Mouse (Mus musculus): Measurements from ENCODE around the gene Tulp1. TPM values are rescaled to one million over a fixed set of nuclear protein-coding genes. Genes with fewer than 3 reads are reported as not detected.
"Not testable (repeated sequence)": the region's sequence is repeated elsewhere in the genome, so short reads cannot be mapped to it uniquely, and the experiment has no call there.

Tulp1 gene
- total RNA-seq, 2 experiments from 2014 or later: 0.58 to 0.92 TPM

DNA sequence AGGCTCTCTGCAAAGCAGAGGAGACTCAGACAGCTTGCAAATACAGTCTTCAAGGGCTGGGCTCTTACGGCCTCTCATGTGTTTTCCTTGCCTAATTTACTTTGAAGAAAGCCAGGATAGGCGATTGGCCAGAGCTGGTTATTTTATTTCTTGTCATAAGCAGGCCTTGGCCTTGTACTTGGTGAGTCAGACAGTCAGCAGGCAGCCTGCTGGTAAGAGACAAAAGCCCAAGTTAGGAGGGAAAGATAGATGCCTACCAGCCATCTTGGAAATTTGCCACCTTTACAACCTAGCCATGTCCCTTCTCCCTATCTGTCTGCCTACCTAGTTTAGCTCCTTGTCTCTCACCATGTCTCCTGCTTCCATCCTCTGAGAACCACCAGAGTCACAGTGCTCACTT is 6.3 kb upstream of the Tulp1 start:
- DNase-seq: no peak
- intact Hi-C loops (cut with DNase I): no loop called here

DNA sequence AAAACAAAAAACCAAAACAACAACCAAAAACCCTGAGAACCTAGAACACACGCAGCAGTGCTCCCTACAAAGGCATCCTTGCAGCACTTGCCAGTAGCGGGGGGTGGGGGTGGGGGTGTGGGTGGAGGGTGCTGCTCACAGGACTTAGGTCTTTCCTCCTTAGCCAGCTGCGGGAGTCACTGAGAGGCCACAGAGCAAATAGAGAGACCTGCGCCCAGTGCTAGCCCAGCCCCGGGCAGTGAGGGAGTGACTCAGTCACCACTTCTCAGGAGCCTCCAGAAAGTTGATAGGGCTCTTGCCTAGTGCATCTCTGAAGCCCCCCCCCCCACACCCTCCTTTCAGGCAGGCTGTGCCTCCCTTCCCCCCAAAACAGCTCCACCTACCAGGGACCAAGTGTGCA is 4.0 kb upstream of the Tulp1 start:
- intact Hi-C loops (cut with DNase I): no loop called here
- DNase-seq: no peak

DNA sequence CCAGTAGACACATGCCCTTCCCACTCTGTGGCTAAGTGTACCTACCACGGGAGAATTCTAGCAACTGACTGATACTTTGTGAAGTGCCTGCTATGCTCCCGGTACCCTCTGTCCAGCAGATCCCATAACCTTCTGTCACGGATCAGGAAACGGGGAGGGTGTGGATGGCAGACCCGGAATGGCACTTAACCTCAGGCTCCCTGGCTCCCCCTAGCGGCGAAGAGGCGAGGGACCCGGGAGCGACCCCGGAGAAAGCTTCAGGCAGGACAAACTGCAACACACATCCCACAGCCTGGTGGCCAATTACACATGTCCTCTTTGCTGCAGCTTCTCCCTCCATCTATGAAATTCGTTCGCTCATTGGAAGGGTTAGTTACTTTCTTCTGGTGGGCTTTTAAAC is 3.4 kb upstream of the Tulp1 start:
- DNase-seq: peak; percentile 80
- intact Hi-C loops (cut with DNase I): no loop called here

DNA sequence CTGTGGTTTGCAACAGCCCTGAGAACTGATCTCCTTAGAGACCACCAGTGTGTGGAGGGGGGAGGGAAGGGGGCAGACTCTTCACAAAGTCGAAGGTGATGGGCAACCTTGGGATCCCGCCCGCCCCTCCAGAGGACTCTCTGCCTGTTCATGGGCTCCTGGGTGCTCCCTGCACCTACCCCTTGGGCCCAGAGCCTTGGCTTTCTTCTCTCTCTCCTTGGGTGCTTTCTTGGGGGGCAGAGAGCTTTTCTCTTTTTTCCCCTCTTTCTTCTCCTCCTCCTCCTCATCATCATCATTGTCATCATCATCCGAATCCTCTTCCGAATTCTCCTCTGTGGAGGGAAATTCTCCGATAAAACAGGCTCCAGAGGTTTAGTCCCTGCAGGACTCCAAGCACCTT is 1.5 kb downstream of the Tulp1 start:
- intact Hi-C loops (cut with DNase I): no loop called here
- no peak for DNase-seq

DNA sequence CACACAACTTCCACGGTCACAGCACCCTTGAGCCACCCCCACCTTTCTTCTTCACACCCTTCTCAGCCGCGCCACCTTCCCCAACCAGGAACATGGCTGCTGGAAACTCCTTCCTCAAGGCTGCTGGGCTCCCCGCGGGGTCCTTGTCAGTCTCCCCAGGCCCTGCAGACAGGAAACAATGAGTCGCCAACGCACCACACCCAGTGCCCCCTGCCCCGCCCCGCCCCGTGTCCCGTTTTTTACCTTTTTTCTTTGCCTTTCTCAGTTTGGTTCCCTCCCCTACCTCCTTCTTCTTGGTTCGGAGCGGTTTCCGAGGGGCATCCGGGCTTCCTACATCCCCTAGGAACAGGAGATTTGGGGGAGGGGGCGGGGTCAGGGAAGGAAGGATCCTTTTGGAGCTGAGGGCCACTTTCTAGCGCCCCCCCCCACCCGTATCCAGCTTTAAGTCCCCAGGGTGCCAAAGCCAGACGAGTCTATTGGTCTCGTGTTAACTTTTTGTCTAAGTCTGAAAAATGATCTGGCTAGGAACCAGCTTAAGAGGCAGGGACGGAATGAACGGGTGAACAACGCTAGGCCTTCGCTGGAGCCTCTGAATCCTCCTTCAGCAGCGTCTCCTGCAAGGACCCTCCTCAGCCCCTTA is 2.2 kb downstream of the Tulp1 start:
- no peak for DNase-seq
- intact Hi-C loops (cut with DNase I): no loop called here

DNA sequence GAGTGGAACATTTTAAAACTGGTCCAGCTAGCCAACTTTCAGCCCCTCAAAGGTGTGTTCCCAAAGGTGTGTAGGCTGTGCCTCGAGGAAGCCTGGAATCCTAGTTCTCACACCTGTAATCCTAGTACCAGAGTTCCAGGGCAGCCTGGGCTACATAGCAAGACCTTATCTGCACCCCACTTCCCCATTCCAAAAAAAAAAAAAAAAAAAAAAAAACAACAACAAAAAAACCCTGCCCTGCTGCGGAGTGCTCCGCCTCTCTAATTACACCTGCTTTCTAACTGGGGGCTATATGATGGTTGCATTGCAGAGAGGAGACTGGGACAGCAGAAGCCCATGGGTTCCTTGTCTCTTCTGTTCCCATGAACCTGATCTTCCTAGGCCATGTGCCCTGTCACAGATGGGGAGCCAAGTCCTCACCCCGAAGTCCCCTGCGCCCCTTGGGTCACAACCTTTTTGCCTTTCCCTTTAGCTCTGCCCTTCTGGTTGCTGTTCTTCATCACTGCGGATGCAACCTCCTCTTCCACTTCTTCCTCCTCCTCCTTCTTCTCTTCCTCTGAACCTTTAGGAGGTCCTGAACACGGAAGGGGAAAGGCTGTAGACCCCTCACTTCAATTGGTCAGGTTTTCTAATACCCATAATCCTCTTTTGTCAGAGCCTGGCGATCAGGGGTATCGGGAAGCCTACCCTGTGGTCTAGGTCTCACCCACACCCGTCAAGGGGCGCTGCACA is 2.9 kb downstream of the Tulp1 start:
- no peak for DNase-seq
- intact Hi-C loops (cut with DNase I): no loop called here

DNA sequence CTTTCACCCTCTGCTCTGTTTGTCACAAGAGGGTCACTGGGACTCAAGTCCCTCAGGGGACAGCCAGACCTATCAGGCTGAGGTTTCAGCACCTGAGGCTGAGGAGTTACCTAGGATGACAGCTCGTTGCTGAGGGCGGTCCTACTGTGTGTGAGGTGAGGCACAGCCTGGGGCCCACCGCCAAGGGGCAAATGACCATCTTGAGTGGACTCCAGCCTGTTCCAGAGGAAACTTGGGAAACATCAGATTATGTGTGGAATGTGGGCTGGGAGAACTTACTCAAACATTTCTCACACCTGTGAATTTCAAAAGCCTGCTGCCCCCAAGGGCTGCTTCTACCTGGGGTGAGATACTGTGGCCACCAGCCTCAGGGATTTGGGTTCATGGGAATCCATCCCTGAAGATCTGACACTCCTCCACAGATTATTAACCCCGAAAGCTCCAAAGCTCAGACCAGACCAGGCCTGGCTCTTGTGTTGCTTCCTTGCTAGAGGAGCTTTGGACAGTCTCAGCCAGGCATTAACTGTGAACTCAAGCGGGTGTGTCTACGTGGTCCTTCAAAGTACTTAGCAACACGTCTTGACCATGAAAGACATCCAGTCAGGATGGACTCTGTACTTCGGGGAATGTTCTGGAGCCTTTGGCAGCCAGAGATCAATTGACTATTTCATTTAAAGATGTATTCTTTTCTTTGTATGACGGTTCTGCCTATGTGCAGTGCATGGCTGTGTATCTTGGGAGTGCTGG is 4.3 kb downstream of the Tulp1 start:
- intact Hi-C loops (cut with DNase I): no loop called here
- DNase-seq: no peak

DNA sequence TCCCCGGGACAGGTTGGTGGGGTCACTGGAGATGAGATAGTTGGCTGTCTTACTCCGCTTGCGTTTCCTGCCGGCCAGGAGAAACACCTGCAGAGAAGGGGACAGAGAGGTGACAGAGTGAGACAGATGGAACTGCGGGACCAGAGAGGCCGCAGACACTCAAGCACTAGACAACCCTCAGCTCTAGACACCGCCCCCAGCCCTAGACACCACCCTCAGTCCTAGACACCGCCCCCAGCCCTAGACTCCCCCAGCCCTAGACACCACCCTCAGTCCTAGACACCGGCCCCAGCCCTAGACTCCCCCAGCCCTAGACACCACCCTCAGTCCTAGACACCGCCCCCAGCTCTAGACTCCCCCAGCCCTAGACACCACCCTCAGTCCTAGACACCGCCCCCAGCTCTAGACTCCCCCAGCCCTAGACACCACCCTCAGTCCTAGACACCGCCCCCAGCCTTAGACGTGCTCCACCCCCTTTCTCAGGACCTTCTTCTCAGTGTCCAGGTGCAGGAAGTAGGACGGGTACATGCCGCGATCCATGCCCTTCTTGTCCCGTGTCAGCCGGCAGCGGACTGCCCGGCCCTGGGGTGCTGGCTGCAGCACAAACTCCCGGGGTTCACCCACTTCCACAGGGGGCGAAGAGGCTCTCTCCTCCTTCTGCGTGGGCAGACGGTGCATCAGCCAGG is 6.3 kb downstream of the Tulp1 start:
- DNase-seq; intact Hi-C loops (cut with DNase I): not testable (repeated sequence)

DNA sequence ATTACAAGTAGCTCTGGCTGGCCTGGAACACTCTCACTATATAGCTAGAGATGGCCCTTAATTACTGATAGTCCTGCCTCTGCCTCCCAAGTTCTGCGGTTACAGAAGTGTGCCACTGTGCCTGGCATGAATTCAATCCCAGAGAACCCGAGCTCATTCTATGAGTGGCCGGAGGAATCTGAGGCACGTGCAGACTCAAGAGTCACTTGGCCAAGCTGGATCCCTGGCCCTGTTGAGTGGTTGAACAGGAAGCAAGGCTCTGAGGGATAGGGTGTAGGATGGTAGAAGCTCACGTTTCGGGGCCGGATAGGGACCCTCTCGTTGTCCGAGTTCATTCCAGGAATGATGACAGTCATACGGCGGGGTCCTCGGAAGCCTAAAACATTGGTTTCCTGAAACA is 9.2 kb downstream of the Tulp1 start:
- intact Hi-C loops (cut with DNase I): no loop called here
- DNase-seq: no peak

DNA sequence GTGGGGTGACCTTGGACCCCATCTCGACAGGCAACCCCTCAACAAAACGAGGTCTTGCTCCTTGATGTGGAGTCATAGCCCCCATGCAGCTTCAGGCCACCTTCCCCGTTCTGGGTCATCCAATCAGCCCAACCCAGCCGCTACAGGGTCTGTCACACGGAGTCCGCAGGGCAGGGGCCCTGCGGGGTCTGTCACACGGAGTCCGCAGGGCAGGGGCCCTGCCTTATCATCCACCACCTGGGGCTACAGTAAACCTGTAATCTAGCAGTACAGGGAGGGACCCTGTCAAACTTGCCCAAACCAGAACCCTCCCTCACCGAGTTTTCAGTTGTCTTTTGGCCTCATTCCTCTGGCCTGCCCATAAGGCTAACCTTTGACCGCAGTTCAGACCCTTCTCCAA is 13.0 kb downstream of the Tulp1 start:
- DNase-seq: no peak
- intact Hi-C loops (cut with DNase I): no loop called here

DNA sequence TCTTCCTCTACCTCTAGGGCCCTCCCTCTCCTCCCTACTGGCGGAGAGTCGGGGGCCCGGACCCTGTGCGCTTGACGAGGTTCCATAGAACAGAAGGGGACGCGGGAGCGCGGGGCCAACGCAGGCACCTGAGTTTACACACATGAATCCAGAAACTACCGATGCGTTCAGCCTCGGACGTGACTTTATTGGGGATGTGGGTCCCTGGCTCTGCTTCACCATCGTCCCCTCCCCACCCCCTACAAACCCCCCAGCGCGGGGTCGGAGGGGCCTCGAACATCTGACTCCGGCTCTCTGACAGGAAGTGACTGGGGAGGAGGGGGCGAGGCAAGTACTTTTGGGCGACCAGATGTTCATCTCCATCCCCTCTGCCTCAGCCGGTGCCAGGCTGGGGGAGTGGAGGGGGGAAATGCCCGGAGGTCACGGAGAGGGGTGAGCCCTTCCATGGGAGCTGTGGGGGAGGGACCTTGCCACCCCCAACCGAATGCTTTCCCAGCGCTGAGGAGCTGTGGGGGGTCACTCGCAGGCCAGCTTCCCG is 13.6 kb downstream of the Tulp1 start:
- intact Hi-C loops (cut with DNase I): no loop called here
- DNase-seq: no peak

DNA sequence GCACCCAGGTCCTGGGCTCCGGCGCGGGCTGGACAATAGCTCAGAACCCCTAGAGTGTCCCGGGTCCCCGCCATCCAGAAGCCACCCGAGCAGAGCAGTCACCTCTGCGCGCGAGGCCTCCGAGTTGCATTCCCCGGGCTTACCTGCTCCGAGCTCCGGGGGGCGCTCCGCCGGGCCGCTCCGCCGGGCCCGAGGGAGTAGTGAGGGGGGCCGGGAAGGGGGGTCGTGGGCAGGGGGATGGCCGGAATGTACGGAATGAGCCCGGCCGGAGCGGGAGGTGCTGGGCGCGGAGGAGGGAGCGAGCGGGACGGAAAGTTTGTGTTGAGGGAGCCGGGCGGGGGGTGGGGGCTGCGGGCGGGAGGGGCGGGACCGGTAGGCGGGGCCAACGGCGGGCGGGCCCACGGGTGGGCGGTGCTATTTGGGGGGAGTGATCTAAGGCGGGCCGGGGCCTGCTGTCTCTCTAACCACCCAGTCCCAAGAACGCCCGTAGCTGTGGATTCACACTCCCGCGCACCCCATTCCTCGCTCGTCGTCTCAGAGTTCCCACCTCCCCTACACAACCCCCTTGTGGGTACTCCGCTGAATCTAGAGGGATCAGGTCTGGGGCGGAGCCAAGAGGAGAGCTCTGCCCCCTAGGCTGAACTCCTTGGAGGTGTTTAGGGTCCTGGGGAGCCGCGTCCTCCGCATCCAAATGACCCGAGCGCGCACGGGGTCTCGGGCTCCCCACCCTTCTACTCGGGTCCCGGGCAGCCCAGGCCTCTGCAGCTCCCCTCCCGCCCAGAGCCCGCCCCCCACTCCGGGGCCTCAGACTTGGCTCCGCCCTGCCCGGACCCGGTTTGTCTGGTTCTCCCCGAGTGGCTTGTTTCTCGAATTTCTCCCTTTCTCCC is 14.3 kb downstream of the Tulp1 start, which contains the start of gene Tead3:
Gene Tead3 (minus strand): TSS at position 352 of the 887 bp plus-strand sequence.
- intact Hi-C loops (cut with DNase I): no loop called here
- peak; percentile 79 for DNase-seq

DNA sequence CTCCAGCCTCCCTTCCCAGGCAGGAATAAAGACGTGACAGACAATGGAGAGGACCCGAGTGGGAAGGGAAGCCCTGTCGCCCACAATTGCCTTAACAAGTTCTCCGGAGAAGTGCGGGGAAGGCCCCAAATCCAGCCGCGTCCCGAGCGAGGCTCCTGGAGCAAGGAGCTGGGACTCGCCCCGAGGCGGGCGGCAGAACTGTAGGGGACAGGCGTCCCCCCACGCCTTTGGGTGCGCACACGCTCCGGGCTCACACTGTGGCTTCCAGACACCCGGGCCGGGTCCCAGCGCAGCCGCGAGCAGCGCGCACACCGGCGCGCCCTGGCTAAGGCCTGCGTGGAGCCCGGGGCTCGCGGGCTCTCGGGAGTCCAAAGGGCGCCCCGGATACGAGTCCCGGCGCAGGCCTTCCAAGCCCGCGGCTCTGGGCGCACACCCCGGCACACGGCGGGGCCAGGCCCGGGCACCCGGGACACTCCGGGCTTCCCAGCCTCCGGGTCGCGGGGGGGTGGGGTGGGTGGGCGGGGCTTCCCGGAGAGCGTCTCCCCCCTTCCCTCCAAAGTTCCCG is 15.0 kb downstream of the Tulp1 start:
- DNase-seq: no peak
- intact Hi-C loops (cut with DNase I): no loop called here

DNA sequence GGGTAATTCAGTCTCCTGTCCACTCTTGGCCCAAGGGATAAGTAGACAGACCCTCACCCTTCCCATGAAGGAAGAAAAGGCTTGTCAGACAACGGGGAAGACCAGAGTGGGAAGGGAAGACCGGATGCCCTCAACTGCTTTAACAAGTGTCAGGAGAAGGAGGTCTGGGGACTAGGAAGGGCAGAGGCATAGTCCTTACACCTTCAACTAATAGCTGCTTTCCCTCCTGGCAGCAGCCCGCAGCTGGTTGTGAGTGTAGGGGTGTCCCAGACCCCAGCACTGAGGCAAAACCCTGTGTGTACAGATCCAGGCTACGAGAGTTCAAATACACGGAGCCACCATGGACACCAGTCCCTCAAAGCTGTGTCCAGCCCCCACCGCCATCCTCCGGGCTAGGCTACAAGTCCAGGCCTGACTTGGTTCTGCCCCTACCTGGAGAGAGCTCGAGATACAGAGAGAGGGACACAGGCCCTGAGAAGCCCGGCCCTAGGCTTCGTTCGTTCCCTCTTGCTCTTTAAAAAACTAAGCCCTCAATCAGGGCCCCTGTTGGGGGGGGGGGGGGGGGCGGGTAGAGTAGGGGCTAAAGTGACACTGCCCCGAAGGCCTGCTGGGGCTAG is 15.7 kb downstream of the Tulp1 start:
- intact Hi-C loops (cut with DNase I): no loop called here
- DNase-seq: no peak

DNA sequence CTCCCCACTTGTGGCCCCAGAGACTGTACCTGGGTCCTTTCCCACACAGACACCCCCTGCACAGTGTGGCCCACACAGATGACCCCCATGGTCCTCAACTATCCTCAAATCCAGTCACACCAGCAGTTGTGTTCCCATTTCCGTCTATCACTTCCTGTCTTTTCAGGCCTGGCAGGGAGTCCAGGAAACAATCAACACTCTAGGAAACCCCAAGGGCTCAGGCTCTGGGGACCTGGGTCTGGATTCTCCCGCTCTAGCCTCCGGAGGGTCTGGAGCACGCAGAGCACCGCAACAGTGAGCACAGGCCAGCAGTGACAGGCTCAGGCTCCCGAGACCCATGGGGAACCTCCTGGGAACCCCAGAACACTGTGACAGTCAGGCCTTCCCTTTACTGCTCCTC is 16.8 kb downstream of the Tulp1 start:
- no peak for DNase-seq
- intact Hi-C loops (cut with DNase I): no loop called here

DNA sequence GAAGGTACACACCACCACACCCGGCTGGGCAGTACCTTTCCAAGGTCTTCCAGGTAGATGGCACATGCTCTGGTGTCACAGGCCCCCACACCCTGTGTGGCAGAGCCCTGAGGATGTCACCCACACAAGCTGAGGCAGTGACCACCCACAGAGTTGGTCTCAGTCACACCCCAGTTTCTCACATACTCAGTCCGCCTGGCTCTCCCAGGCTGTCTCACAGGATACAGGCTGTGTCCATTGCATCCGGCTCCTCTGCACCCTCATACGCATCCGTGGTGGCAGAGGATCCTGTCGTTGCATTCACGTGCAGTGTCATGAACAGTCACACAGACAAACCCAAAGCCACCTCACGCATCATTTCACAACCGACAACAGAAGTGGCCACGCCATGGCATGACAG is 17.7 kb downstream of the Tulp1 start:
- intact Hi-C loops (cut with DNase I): no loop called here
- DNase-seq: no peak

DNA sequence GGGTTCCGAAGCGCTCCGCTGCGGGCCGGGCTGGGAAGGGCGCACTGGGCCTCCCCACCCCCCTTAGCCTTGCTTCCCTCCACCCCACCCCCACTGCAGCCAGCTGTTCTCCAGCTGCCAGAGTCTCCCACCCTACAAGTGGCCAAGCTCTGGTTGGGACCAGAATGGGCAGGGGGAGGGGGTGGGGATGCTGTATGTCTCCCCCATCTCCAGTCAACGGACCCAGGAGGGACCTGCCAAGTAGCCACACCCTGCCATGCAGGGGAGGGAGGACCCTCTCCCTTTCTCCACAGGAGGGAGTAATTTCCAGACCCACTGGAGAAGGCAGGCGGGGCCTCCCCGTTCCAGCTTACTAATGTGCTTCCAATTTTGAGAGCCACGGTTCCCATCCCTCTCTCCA is 19.1 kb downstream of the Tulp1 start:
- intact Hi-C loops (cut with DNase I): no loop called here
- no peak for DNase-seq

DNA sequence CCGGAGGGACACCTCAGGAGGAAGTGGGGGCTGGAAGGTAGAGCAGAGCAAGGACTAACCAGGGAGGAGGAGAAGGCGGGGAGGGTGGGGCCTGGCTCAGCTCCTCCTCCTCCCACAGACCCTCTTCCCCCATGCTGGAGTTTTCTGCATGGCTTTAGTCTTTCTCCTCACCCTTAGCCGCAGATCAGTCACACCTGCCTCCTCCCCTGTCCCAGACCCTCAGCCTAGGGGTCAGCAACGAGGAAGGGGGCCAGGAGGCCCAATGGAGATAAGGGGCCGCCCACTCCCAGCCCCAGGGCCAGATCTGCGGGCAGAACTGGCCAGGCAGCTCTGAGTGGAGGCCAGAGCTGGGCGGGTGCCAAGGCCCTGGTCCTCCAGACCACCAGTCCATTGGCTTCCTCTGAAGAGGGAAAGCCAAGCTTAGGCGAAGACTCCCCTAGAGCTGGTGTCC is 19.7 kb downstream of the Tulp1 start:
- intact Hi-C loops (cut with DNase I): no loop called here
- peak; percentile 50 for DNase-seq

DNA sequence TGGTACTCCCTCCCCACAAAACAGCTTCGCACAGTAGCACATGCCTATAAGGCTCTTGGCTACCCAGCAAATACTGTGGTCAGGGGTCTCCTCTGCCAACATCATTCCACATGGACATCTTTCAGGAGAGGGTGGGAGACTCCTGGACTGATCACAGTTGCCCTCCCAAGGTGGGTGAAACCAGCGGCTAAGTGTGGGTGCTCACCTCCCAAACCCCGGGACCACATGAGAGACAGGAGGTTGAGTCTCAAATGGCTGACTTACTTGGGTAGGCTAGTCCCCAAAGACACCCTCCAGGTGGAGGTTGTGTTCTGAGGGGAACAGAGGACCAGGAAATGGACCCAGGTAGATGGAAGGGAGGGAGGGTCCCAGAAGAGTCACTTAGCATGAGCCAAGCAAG is 20.4 kb downstream of the Tulp1 start:
- intact Hi-C loops (cut with DNase I): no loop called here
- no peak for DNase-seq
